Mouse (Mus musculus) G1E (cell line): ENCODE measurements around the gene Cdiptos.

Source experiments
- CTCF ChIP-seq: IDR thresholded peaks from 2 replicates; pipeline ENCODE4 v1.5.1; 2012; ENCODE audit warnings: low read depth, low read length, inconsistent platforms, mixed read lengths
- GATA1 ChIP-seq: IDR thresholded peaks from 2 replicates; pipeline ENCODE4 v1.6.1; 2012; ENCODE audit warnings: borderline replicate concordance, low read length, inconsistent platforms, mixed read lengths
- TAL1 ChIP-seq: conservative IDR thresholded peaks from 2 replicates; pipeline ENCODE4 v1.6.1; 2012; ENCODE audit warnings: low read depth, low read length, inconsistent platforms, mixed read lengths

GRCm38 (mm10) chr7:126941171-126941570 is 34.7 kb downstream of the Cdiptos start:
- TF ChIP-seq CTCF (no peak), TAL1 (no peak), GATA1 (no peak)
